Mouse (Mus musculus) neural tube, embryonic 14.5 days (tissue): ENCODE results near the gene 1700067K01Rik. TPM values are rescaled to one million over a fixed set of nuclear protein-coding genes. Genes with fewer than 3 reads are reported as not detected.

Experiments used
- ATAC-seq: fragments of 200-750 bp; cut with Nextera tagmentation; 2 replicates; pipeline ENCODE4 v1.8.0; 2017; ENCODE audit warnings: low read depth, mild to moderate bottlenecking, moderate TSS enrichment, moderate library complexity
- H3K27ac ChIP-seq: fragments of 300-500 bp; sonication (generic); 2 replicates; pipeline ENCODE4 v1.5.1; 2014; ENCODE audit warnings: low read depth, mild to moderate bottlenecking, control low read depth, low read length, moderate library complexity, mixed read lengths
- H3K27me3 ChIP-seq: fragments of 300-500 bp; sonication (generic); 2 replicates; pipeline ENCODE4 v1.6.1; 2014; ENCODE audit warnings: low read length; ENCODE audit not compliant: control insufficient read depth, insufficient read depth
- H3K36me3 ChIP-seq: fragments of 300-500 bp; sonication (generic); 2 replicates; pipeline ENCODE4 v1.6.1; 2014; ENCODE audit warnings: low read length, mixed read lengths; ENCODE audit not compliant: control insufficient read depth, insufficient read depth
- H3K4me1 ChIP-seq: fragments of 300-500 bp; sonication (generic); 2 replicates; pipeline ENCODE4 v1.6.1; 2014; ENCODE audit warnings: low read length; ENCODE audit not compliant: control insufficient read depth, insufficient read depth
- H3K4me2 ChIP-seq: fragments of 300-500 bp; sonication (generic); 2 replicates; pipeline ENCODE4 v1.6.1; 2014; ENCODE audit warnings: mild to moderate bottlenecking, low read depth, low read length, control low read depth
- H3K4me3 ChIP-seq: fragments of 300-500 bp; sonication (generic); 2 replicates; pipeline ENCODE4 v1.5.1; 2014; ENCODE audit warnings: low read depth, low read length, control low read depth, mixed read lengths
- H3K9ac ChIP-seq: fragments of 300-500 bp; sonication (generic); replicated peaks from 2 replicates; pipeline ENCODE4 v1.6.1; 2014; ENCODE audit warnings: low read depth, mild to moderate bottlenecking, control low read depth, low read length, mixed read lengths
- H3K9me3 ChIP-seq: fragments of 300-500 bp; sonication (generic); 2 replicates; pipeline ENCODE4 v1.6.1; 2016; ENCODE audit warnings: low read length; ENCODE audit not compliant: control insufficient read depth
- WGBS: fragments of 180-500 bp; shearing (Covaris S2); extraction: QIAGEN DNeasy Blood & Tissue Kit; methylation state at CpG from one replicate; pipeline ENCODE4 v1.1.7; 2014; 5-methylcytosine and 5-hydroxymethylcytosine counted together
- microRNA counts: library from miRNA; unstranded; fragments of <30 nt; microRNA quantifications from one replicate; lab custom pipeline; 2016
- microRNA-seq: library from miRNA; unstranded; fragments of <30 nt; microRNA quantifications from one replicate; pipeline ENCODE4, GENCODE M21; 2016
- polyA plus RNA-seq: library from polyadenylated mRNA; unstranded; fragments of >200 nt; fragmentation: Nextera tagmentation; extraction: Ambion mirVana; gene quantifications from 2 replicates; pipeline ENCODE4 v1.2.1, GENCODE M21; 2014

Gene 1700067K01Rik
- polyA plus RNA-seq, 1 experiment from 2014 or later, result 0.86 TPM

DNA sequence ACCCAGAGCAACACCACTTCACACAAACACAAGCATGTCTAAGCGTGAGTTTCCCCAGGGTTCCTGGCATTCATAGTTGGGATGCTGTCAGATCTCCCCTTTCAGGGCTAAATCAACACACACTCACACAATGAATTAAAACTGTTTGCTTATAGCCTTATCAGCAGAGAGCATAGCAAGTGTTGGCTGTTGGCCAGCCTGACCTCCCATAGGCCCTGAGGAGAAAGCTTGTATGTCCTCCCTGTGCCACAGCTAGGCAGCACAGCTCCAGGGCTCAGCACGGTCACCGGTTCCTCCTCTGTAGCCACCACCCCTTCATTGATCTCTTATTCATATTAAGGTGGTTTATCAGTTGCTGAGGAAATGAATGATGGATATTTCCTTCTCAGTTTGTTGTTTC is 51.4 kb downstream of the 1700067K01Rik start:
- H3K4me3 ChIP-seq, result no peak overlapping the region
- no peaks in the 10 kb centered on the region for H3K9me3 ChIP-seq
- H3K27ac ChIP-seq, result no peak overlapping the region
- no peaks in the 10 kb centered on the region for H3K27me3 ChIP-seq
- no peak overlapping the region for H3K4me2 ChIP-seq
- ATAC-seq, result no peak
- 82% methylated on average over 3 of the region's 3 CpGs for WGBS
- H3K36me3 ChIP-seq, result no peaks in the 10 kb centered on the region
- H3K9ac ChIP-seq, result no peak overlapping the region
- H3K4me1 ChIP-seq, result no peaks in the 10 kb centered on the region

DNA sequence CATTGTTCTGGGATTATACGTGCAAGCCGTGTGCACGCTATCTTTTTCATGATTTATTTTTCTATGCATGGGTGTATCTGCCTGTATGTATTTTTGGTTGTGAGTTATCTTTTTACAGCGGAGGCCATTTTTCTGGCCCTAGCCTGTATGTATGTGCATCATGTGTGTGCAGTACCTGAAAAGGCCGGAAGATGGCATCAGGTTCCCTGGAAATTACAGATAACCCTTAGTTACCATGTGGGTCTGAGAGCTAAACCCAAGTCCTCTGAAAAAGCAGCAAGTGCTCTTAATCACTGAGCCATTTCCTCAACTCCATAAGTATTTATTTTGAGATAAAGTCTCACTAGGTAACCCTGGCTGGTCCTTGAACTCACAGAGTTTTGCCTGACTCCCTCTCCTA is 51.9 kb downstream of the 1700067K01Rik start:
- ATAC-seq, result no peak
- no peaks in the 10 kb centered on the region for H3K36me3 ChIP-seq

More for the DNA sequence above, 51.9 kb downstream of the 1700067K01Rik start:
- Histone ChIP-seq H3K27me3 (no peaks in the 10 kb centered on the region), H3K9ac (no peak overlapping the region), H3K4me3 (no peak overlapping the region), H3K4me2 (no peak overlapping the region), H3K27ac (no peak overlapping the region), H3K9me3 (no peaks in the 10 kb centered on the region), H3K4me1 (no peaks in the 10 kb centered on the region)
- WGBS, result 93% methylated on average over 5 of the region's 5 CpGs

MicroRNAs within 50 kb of the gene (microRNA counts, 519-probe panel; counts per million panel counts)
- not detected for microRNA mmu-miR-1199 (lab: Ali Mortazavi, UCI)

Small RNA genes lying within 50 kb of the gene (microRNA-seq; reads per million reads assigned to microRNA genes)
- gene Mir1199, result not detected
- 1.4 reads per million for gene Mir8111

Other genes with a start within 250 kb of the 1700067K01Rik start
- 60.8 and 75.0 TPM in 2 replicates for gene Adgrl1, start 101.4 kb upstream of the 1700067K01Rik start, polyA plus RNA-seq
- gene Gm10644, start 46.3 kb upstream of the 1700067K01Rik start, polyA plus RNA-seq, result 0.82 and 1.1 TPM in 2 replicates
- 5.1 and 7.6 TPM in 2 replicates for gene Asf1b, start 46.0 kb upstream of the 1700067K01Rik start, polyA plus RNA-seq
- gene Prkaca, start 28.5 kb upstream of the 1700067K01Rik start, polyA plus RNA-seq, result 175 and 181 TPM in 2 replicates
- 13.6 and 14.8 TPM in 2 replicates for gene Samd1, start 3.8 kb upstream of the 1700067K01Rik start, polyA plus RNA-seq
- 1.9 TPM in 1 of 2 replicates, not detected in the other for gene 2210011C24Rik, start 10.7 kb downstream of the 1700067K01Rik start, polyA plus RNA-seq
- gene Palm3, start 20.0 kb downstream of the 1700067K01Rik start, polyA plus RNA-seq, result 5.1 and 5.2 TPM in 2 replicates
- 0.43 and 0.45 TPM in 2 replicates for gene Il27ra, start 41.1 kb downstream of the 1700067K01Rik start, polyA plus RNA-seq
- gene Rln3, start 43.5 kb downstream of the 1700067K01Rik start, polyA plus RNA-seq, result 0.82 and 0.91 TPM in 2 replicates
- gene Gm10643, start 63.6 kb downstream of the 1700067K01Rik start, polyA plus RNA-seq, result 1.8 and 2.2 TPM in 2 replicates
- 10.1 and 12.8 TPM in 2 replicates for gene Rfx1, start 65.3 kb downstream of the 1700067K01Rik start, polyA plus RNA-seq
- gene Dcaf15, start 103.3 kb downstream of the 1700067K01Rik start, polyA plus RNA-seq, result 16.5 and 19.0 TPM in 2 replicates
- gene Podnl1, start 124.5 kb downstream of the 1700067K01Rik start, polyA plus RNA-seq, result 0.43 and 0.50 TPM in 2 replicates
- gene Cc2d1a, start 146.4 kb downstream of the 1700067K01Rik start, polyA plus RNA-seq, result 26.8 and 30.7 TPM in 2 replicates
- 1.3 and 1.6 TPM in 2 replicates for gene 4930432K21Rik, start 146.5 kb downstream of the 1700067K01Rik start, polyA plus RNA-seq
- gene Nanos3, start 183.7 kb downstream of the 1700067K01Rik start, polyA plus RNA-seq, result 12.4 and 12.5 TPM in 2 replicates
- 12.9 and 20.5 TPM in 2 replicates for gene Zswim4, start 235.6 kb downstream of the 1700067K01Rik start, polyA plus RNA-seq
- gene D8Ertd738e, start 248.2 kb downstream of the 1700067K01Rik start, polyA plus RNA-seq, result 265 and 294 TPM in 2 replicates